Comparison of ENCODE assay signal across 8 mouse cellular contexts in the genomic region with DNA sequence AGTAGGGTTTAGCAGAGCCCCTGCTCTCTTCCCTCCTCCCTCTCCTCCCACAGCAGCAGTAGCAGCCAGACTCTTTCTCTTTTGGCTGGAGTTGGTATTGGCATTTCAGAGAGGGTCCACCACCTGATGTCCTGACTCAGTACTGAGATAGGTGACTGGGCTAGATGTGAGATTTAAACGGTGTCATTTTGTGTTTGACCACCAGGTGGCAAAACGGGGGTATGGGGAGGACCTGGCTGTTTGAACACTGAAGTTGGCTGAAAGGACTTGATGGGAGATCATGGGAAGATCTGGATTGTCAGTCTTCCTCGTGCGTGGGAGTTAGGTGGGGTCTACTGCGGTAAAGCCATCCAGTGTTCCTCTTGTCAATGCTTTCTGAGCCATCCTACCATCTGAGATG. TPM values are rescaled to one million over a fixed set of nuclear protein-coding genes. Genes with fewer than 3 reads are reported as not detected.
DNase-seq lines count a peak whose midpoint lies in the region; ATAC-seq and TF ChIP-seq lines count a peak whose summit lies in the region.

No protein-coding gene starts in this region.

- no peak overlapping the region for H3K27ac ChIP-seq in embryonic facial prominence, embryonic 14.5 days (replicated peaks; ENCODE audit: low read depth, low read length)
- H3K27ac ChIP-seq in liver, embryonic 14.5 days, result no peak overlapping the region

- WGBS in embryonic facial prominence, embryonic 14.5 days, result 34% methylated on average over 5 of the region's 5 CpGs
- 25% methylated on average over 5 of the region's 5 CpGs for WGBS in liver, embryonic 14.5 days (ENCODE audit: insufficient replicate concordance)

- no peaks in the 10 kb centered on the region for H3K4me1 ChIP-seq in embryonic facial prominence, embryonic 14.5 days (ENCODE audit: control insufficient read depth, insufficient read depth, low read length)
- H3K4me1 ChIP-seq in liver, embryonic 14.5 days (replicated peaks; ENCODE audit: control insufficient read depth in 2 of 2, insufficient read depth in 2 of 2, low read length in 1 of 2), result peaks cover 4 to 16% of the 10 kb centered on the region in 2 experiments

- peak; percentile 44 for DNase-seq in gastrocnemius, adult 18-20 months (ENCODE audit: low spot score)
- DNase-seq in gastrocnemius, postnatal 25 days, result no peak
- DNase-seq in B cell, adult 2 months, result peak; percentile 68 to 74
- DNase-seq in brain, adult 2 months (ENCODE audit: low read depth, low spot score), result peak; percentile 90
- peak; percentile 50 for DNase-seq in embryonic facial prominence, embryonic 14.5 days (ENCODE audit: low spot score)
- DNase-seq in hindlimb bud, embryonic 11.5 days (ENCODE audit: extremely low spot score, low read depth, low spot score), result peak; percentile 44
- DNase-seq in liver, embryonic 14.5 days (ENCODE audit: low read depth in 3 of 3, low spot score in 3 of 3), result peak in 2 of 3 experiments; percentile 49 to 72
- peak; percentile 63 for DNase-seq in retina, postnatal 7 days (ENCODE audit: low read depth, low spot score)

- H3K9ac ChIP-seq in embryonic facial prominence, embryonic 14.5 days (ENCODE audit: low read depth, low read length), result no peak overlapping the region
- no peak overlapping the region for H3K9ac ChIP-seq in liver, embryonic 14.5 days (replicated peaks)

- ATAC-seq in embryonic facial prominence, embryonic 14.5 days (ENCODE audit: low read depth), result 0 out of 2 replicates have a peak, but pooled peaks have one; percentile 66
- ATAC-seq in liver, embryonic 14.5 days (ENCODE audit: insufficient read depth), result peak; percentile 67; the same call in 1 of the 2 replicates

- H3K4me3 ChIP-seq in embryonic facial prominence, embryonic 14.5 days (ENCODE audit: low read depth, low read length), result no peak overlapping the region
- no peak overlapping the region for H3K4me3 ChIP-seq in liver, embryonic 14.5 days (ENCODE audit: insufficient read depth in 1 of 2, low read depth in 2 of 2, low read length in 2 of 2)

- TF ChIP-seq CTCF in liver, embryonic 14.5 days (IDR thresholded peaks at IDR 0.05; ENCODE audit: low read depth), result peak; percentile 93

- no peaks in the 10 kb centered on the region for H3K27me3 ChIP-seq in embryonic facial prominence, embryonic 14.5 days (replicated peaks; ENCODE audit: control insufficient read depth, insufficient read depth, low read length)
- no peaks in the 10 kb centered on the region for H3K27me3 ChIP-seq in liver, embryonic 14.5 days (ENCODE audit: control insufficient read depth, insufficient read depth, low read length)

- no peaks in the 10 kb centered on the region for H3K9me3 ChIP-seq in embryonic facial prominence, embryonic 14.5 days (ENCODE audit: control insufficient read depth, low read length)
- no peaks in the 10 kb centered on the region for H3K9me3 ChIP-seq in liver, embryonic 14.5 days (ENCODE audit: control insufficient read depth, low read length)

- no peak overlapping the region for H3K4me2 ChIP-seq in embryonic facial prominence, embryonic 14.5 days (ENCODE audit: low read depth, low read length)
- H3K4me2 ChIP-seq in liver, embryonic 14.5 days (ENCODE audit: low read depth), result no peak overlapping the region

- no peak for TF ChIP-seq EP300 in liver, embryonic 14.5 days (IDR thresholded peaks at IDR 0.05; ENCODE audit: low read depth)

- peaks cover 66% of the 10 kb centered on the region for H3K36me3 ChIP-seq in embryonic facial prominence, embryonic 14.5 days (ENCODE audit: control insufficient read depth, insufficient read depth, low read length)
- peaks cover 45% of the 10 kb centered on the region for H3K36me3 ChIP-seq in liver, embryonic 14.5 days (replicated peaks; ENCODE audit: control insufficient read depth, insufficient read depth, low read depth)

RNA-seq across cellular contexts. Expression of a gene that starts 10.7 kb away (rescaled TPM):
- total RNA-seq in gastrocnemius, adult 18-20 months (2021), result 10 to 100 TPM; 79.4 to 87.3 TPM
- total RNA-seq in gastrocnemius, postnatal 25 days (2021), result 10 to 100 TPM; 86.8 to 87.6 TPM
- polyA plus RNA-seq in embryonic facial prominence, embryonic 14.5 days (2014; fragmentation: Nextera tagmentation; extraction: Ambion mirVana), result 172 and 181 TPM in 2 replicates
- 74.3 and 80.3 TPM in 2 replicates for polyA plus RNA-seq in liver, embryonic 14.5 days (2012; rRNA removed)
- 164 and 171 TPM in 2 replicates for polyA plus RNA-seq in liver, embryonic 14.5 days (2014; fragmentation: Nextera tagmentation; extraction: Ambion mirVana)

RNA-seq across cellular contexts. Expression of a gene that starts 13.4 kb away (rescaled TPM):
- total RNA-seq in gastrocnemius, adult 18-20 months (2021), result not detected
- total RNA-seq in gastrocnemius, postnatal 25 days (2021), result not detected
- polyA plus RNA-seq in embryonic facial prominence, embryonic 14.5 days (2014; fragmentation: Nextera tagmentation; extraction: Ambion mirVana), result 0.29 and 0.45 TPM in 2 replicates
- polyA plus RNA-seq in liver, embryonic 14.5 days (2012; rRNA removed), result 0.89 and 0.90 TPM in 2 replicates
- 1.4 and 2.2 TPM in 2 replicates for polyA plus RNA-seq in liver, embryonic 14.5 days (2014; fragmentation: Nextera tagmentation; extraction: Ambion mirVana)

RNA-seq across cellular contexts. Expression of a gene that starts 15.9 kb away (rescaled TPM):
- total RNA-seq in gastrocnemius, adult 18-20 months (2021), result under 1 TPM; 0.50 to 0.55 TPM
- under 1 TPM; 0.33 to 0.99 TPM for total RNA-seq in gastrocnemius, postnatal 25 days (2021)
- polyA plus RNA-seq in embryonic facial prominence, embryonic 14.5 days (2014; fragmentation: Nextera tagmentation; extraction: Ambion mirVana), result 3.2 and 3.6 TPM in 2 replicates
- 0.51 and 0.71 TPM in 2 replicates for polyA plus RNA-seq in liver, embryonic 14.5 days (2012; rRNA removed)
- polyA plus RNA-seq in liver, embryonic 14.5 days (2014; fragmentation: Nextera tagmentation; extraction: Ambion mirVana), result 0.71 and 0.78 TPM in 2 replicates

RNA-seq across cellular contexts. Expression of a gene that starts 33.8 kb away (rescaled TPM):
- total RNA-seq in gastrocnemius, adult 18-20 months (2021), result under 1 TPM; 0.21 to 0.40 TPM
- total RNA-seq in gastrocnemius, postnatal 25 days (2021), result under 1 TPM; 0.46 to 0.86 TPM
- polyA plus RNA-seq in embryonic facial prominence, embryonic 14.5 days (2014; fragmentation: Nextera tagmentation; extraction: Ambion mirVana), result 44.3 and 56.5 TPM in 2 replicates
- 3.8 and 4.9 TPM in 2 replicates for polyA plus RNA-seq in liver, embryonic 14.5 days (2012; rRNA removed)
- 4.9 and 5.1 TPM in 2 replicates for polyA plus RNA-seq in liver, embryonic 14.5 days (2014; fragmentation: Nextera tagmentation; extraction: Ambion mirVana)
